Mouse (Mus musculus): ENCODE measurements around the gene Sult2b1. TPM values are rescaled to one million over a fixed set of nuclear protein-coding genes. Genes with fewer than 3 reads are reported as not detected.

Sult2b1 gene
- total and polyA plus RNA-seq, 3 experiments = 0.08 TPM; not detected in 2

- Histone ChIP-seq H3K27me3 (ENCODE audit: control insufficient read depth, insufficient read depth, low read length) (no peaks in the 10 kb centered on the region), H3K27ac (no peak overlapping the region), H3K36me3 (ENCODE audit: control insufficient read depth, insufficient read depth, low read length) (no peaks in the 10 kb centered on the region), H3K4me3 (no peak overlapping the region), H3K9ac (ENCODE audit: low read depth, low read length) (no peak overlapping the region), H3K79me2 (replicated peaks; ENCODE audit: control insufficient read depth, insufficient read depth, low read length) (no peaks in the 10 kb centered on the region), H3K4me1 (ENCODE audit: control insufficient read depth, insufficient read depth, low read length) (no peaks in the 10 kb centered on the region)
- no peak for DNase-seq
- intact Hi-C loops (cut with DNase I) = no loop called here
- TF ChIP-seq CTCF (IDR thresholded peaks at IDR 0.05) = no peak
- TF ChIP-seq EP300 (IDR thresholded peaks at IDR 0.05; ENCODE audit: insufficient read depth, low read depth, low read length) = no peak
- no peak for TF ChIP-seq POLR2A (IDR thresholded peaks at IDR 0.05; ENCODE audit: insufficient read depth, low read depth, low read length)
- 56% methylated on average over 8 of the region's 8 CpGs for WGBS
These were observed 13.9 kb downstream of the Sult2b1 start for GRCm38 (mm10) chr7:45770427-45771082.

- intact Hi-C loops (cut with DNase I) = no loop called here
- Histone ChIP-seq H3K4me1 (ENCODE audit: control insufficient read depth, insufficient read depth, low read length) (no peaks in the 10 kb centered on the region), H3K27ac (no peak overlapping the region), H3K9ac (ENCODE audit: low read depth, low read length) (no peak overlapping the region), H3K79me2 (replicated peaks; ENCODE audit: control insufficient read depth, insufficient read depth, low read length) (no peaks in the 10 kb centered on the region), H3K4me3 (no peak overlapping the region), H3K27me3 (ENCODE audit: control insufficient read depth, insufficient read depth, low read length) (no peaks in the 10 kb centered on the region), H3K36me3 (ENCODE audit: control insufficient read depth, insufficient read depth, low read length) (no peaks in the 10 kb centered on the region)
- TF ChIP-seq POLR2A (IDR thresholded peaks at IDR 0.05; ENCODE audit: insufficient read depth, low read depth, low read length) (no peak), CTCF (IDR thresholded peaks at IDR 0.05) (no peak)
- 95% methylated on average over 6 of the region's 6 CpGs for WGBS
- DNase-seq = no peak
These were observed 17.0 kb downstream of the Sult2b1 start for GRCm38 (mm10) chr7:45767500-45767899.

- H3K27me3 ChIP-seq (ENCODE audit: control insufficient read depth, insufficient read depth, low read length) = no peaks in the 10 kb centered on the region
- WGBS = 53% methylated on average over 8 of the region's 8 CpGs
- H3K27ac ChIP-seq = no peak overlapping the region
- no peak for DNase-seq
- H3K9ac ChIP-seq (ENCODE audit: low read depth, low read length) = no peak overlapping the region
- TF ChIP-seq CTCF (IDR thresholded peaks at IDR 0.05) (no peak), EP300 (IDR thresholded peaks at IDR 0.05; ENCODE audit: insufficient read depth, low read depth, low read length) (no peak), POLR2A (IDR thresholded peaks at IDR 0.05; ENCODE audit: insufficient read depth, low read depth, low read length) (no peak)
- intact Hi-C loops (cut with DNase I) = no loop called here
- no peak overlapping the region for H3K4me3 ChIP-seq
- H3K79me2 ChIP-seq (replicated peaks; ENCODE audit: control insufficient read depth, insufficient read depth, low read length) = no peaks in the 10 kb centered on the region
- H3K36me3 ChIP-seq (ENCODE audit: control insufficient read depth, insufficient read depth, low read length) = no peaks in the 10 kb centered on the region
- H3K4me1 ChIP-seq (ENCODE audit: control insufficient read depth, insufficient read depth, low read length) = no peaks in the 10 kb centered on the region
These were observed 17.7 kb downstream of the Sult2b1 start for GRCm38 (mm10) chr7:45766764-45767163.

- H3K36me3 ChIP-seq (ENCODE audit: control insufficient read depth, insufficient read depth, low read length) = no peaks in the 10 kb centered on the region
- no peak overlapping the region for H3K4me3 ChIP-seq
- H3K79me2 ChIP-seq (replicated peaks; ENCODE audit: control insufficient read depth, insufficient read depth, low read length) = no peaks in the 10 kb centered on the region
- no peaks in the 10 kb centered on the region for H3K27me3 ChIP-seq (ENCODE audit: control insufficient read depth, insufficient read depth, low read length)
- WGBS = 37% methylated on average over 8 of the region's 8 CpGs
- intact Hi-C loops (cut with DNase I) = no loop called here
- DNase-seq = no peak
- H3K9ac ChIP-seq (ENCODE audit: low read depth, low read length) = no peak overlapping the region
- H3K27ac ChIP-seq = no peak overlapping the region
- H3K4me1 ChIP-seq (ENCODE audit: control insufficient read depth, insufficient read depth, low read length) = no peaks in the 10 kb centered on the region
- TF ChIP-seq EP300 (IDR thresholded peaks at IDR 0.05; ENCODE audit: insufficient read depth, low read depth, low read length) = no peak
These were observed 18.5 kb downstream of the Sult2b1 start for GRCm38 (mm10) chr7:45765995-45766394.

DNA sequence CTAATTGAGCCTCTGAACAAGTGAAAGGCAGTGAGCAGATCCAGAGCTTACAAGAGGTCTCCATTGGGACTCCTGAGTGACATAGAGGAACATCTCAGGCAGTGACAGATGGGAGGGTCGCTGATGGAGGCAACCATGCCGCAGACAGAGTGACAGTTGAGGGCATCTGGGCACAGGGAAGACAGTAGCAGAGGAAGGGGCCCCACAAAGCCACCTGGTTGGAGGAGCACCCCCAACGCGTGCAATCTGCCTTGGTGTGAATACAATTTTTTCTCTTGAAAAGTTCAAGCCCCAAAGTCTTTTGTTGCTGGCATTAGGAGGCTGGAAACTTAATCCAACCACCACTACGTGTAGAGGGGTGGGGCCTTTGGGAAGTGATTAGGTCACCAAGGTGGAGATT lies 24.3 kb downstream of the Sult2b1 start:
- intact Hi-C loops (cut with DNase I) = no loop called here
- WGBS = 58% methylated on average over 5 of the region's 5 CpGs
- Histone ChIP-seq H3K4me3 (no peak overlapping the region), H3K27me3 (ENCODE audit: control insufficient read depth, insufficient read depth, low read length) (peaks cover 9% of the 10 kb centered on the region), H3K9ac (ENCODE audit: low read depth, low read length) (no peak overlapping the region), H3K79me2 (replicated peaks; ENCODE audit: control insufficient read depth, insufficient read depth, low read length) (no peaks in the 10 kb centered on the region), H3K36me3 (ENCODE audit: control insufficient read depth, insufficient read depth, low read length) (no peaks in the 10 kb centered on the region), H3K27ac (no peak overlapping the region), H3K4me1 (ENCODE audit: control insufficient read depth, insufficient read depth, low read length) (no peaks in the 10 kb centered on the region; the same call in 1 of the 2 replicates)
- no peak for DNase-seq
- TF ChIP-seq EP300 (IDR thresholded peaks at IDR 0.05; ENCODE audit: insufficient read depth, low read depth, low read length) = no peak
- TF ChIP-seq POLR2A (IDR thresholded peaks at IDR 0.05; ENCODE audit: insufficient read depth, low read depth, low read length) = no peak
- no peak for TF ChIP-seq CTCF (IDR thresholded peaks at IDR 0.05)

GRCm38 (mm10) chr7:45759400-45759799 lies 25.1 kb downstream of the Sult2b1 start:
- no peak overlapping the region for H3K4me3 ChIP-seq
- H3K4me1 ChIP-seq (ENCODE audit: control insufficient read depth, insufficient read depth, low read length) = no peaks in the 10 kb centered on the region; the same call in 1 of the 2 replicates
- no peak overlapping the region for H3K27ac ChIP-seq
- TF ChIP-seq CTCF (IDR thresholded peaks at IDR 0.05) = no peak
- no peak for TF ChIP-seq EP300 (IDR thresholded peaks at IDR 0.05; ENCODE audit: insufficient read depth, low read depth, low read length)
- no peak for TF ChIP-seq POLR2A (IDR thresholded peaks at IDR 0.05; ENCODE audit: insufficient read depth, low read depth, low read length)
- intact Hi-C loops (cut with DNase I) = no loop called here
- no peaks in the 10 kb centered on the region for H3K79me2 ChIP-seq (replicated peaks; ENCODE audit: control insufficient read depth, insufficient read depth, low read length)
- H3K27me3 ChIP-seq (ENCODE audit: control insufficient read depth, insufficient read depth, low read length) = peaks cover 9% of the 10 kb centered on the region
- no peaks in the 10 kb centered on the region for H3K36me3 ChIP-seq (ENCODE audit: control insufficient read depth, insufficient read depth, low read length)
- WGBS = 14% methylated on average over 27 of the region's 27 CpGs
- DNase-seq = no peak
- no peak overlapping the region for H3K9ac ChIP-seq (ENCODE audit: low read depth, low read length)
